Mouse (Mus musculus) testis, adult 2 months (tissue): ENCODE measurements around the gene Gmcl1.

Source experiments
- CTCF ChIP-seq: fragments of 200-500 bp; IDR thresholded peaks from 2 replicates; pipeline ENCODE4 v1.5.1; 2012; ENCODE audit warnings: low read depth, mild to moderate bottlenecking, inconsistent platforms, low read length, moderate library complexity; ENCODE audit not compliant: control insufficient read depth, insufficient read depth, insufficient replicate concordance
- POLR2A ChIP-seq: fragments of 200-500 bp; IDR thresholded peaks from 2 replicates; pipeline ENCODE4 v1.6.1; 2012; ENCODE audit warnings: low read depth, mild to moderate bottlenecking, inconsistent platforms, low read length, moderate library complexity; ENCODE audit not compliant: control insufficient read depth

DNA sequence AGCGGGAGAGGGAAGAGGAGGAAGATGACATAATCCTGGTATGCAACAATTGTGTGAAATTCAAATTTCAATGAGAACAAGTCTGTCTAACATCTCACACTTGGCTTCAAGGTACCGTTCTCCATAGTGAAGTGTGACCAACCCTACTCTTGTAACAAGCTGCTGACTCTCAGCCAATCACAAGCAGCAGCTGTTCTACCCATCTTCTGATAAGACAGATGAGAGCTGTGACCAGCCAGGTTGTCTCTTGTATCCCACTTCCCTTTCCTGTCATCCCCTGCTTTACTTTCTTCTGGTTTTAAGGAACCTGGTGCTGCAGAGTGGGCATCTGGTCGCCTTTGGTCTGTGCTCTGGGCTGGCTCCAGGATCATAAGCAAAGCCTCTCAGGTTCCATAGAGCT is 34.3 kb upstream of the Gmcl1 start:
- TF ChIP-seq POLR2A (no peak), CTCF (no peak)
